7 mouse cellular contexts compared by ENCODE assay signal in genomic region chr8:105635481-105635880, GRCm38 (mm10). TPM values are rescaled to one million over a fixed set of nuclear protein-coding genes. Genes with fewer than 3 reads are reported as not detected.
A peak's percentile ranks its signal among the peaks of the same experiment; 100 is the strongest.
DNase-seq lines count a peak whose midpoint lies in the region; ATAC-seq lines count a peak whose summit lies in the region.

No protein-coding gene starts in this region.

- H3K27me3 ChIP-seq in megakaryocyte, embryonic 14.5 days (replicated peaks) = no peaks in the 10 kb centered on the region
- H3K27me3 ChIP-seq in embryonic facial prominence, embryonic 14.5 days (replicated peaks; ENCODE audit: control insufficient read depth, insufficient read depth, low read length) = no peaks in the 10 kb centered on the region
- H3K27me3 ChIP-seq in intestine, embryonic 15.5 days (replicated peaks) = no peaks in the 10 kb centered on the region
- H3K27me3 ChIP-seq in neural tube, embryonic 15.5 days (replicated peaks) = no peaks in the 10 kb centered on the region

- 4% methylated on average over 11 of the region's 11 CpGs for WGBS in embryonic facial prominence, embryonic 14.5 days
- WGBS in intestine, embryonic 15.5 days = 2% methylated on average over 11 of the region's 11 CpGs
- 3% methylated on average over 11 of the region's 11 CpGs for WGBS in neural tube, embryonic 15.5 days

- H3K4me3 ChIP-seq in megakaryocyte, embryonic 14.5 days (replicated peaks) = peak overlapping the region; percentile 96
- peak overlapping the region; percentile 91 for H3K4me3 ChIP-seq in embryonic facial prominence, embryonic 14.5 days (ENCODE audit: low read depth, low read length)
- H3K4me3 ChIP-seq in intestine, embryonic 15.5 days (replicated peaks) = peak overlapping the region; percentile 90
- peak overlapping the region; percentile 71 for H3K4me3 ChIP-seq in neural tube, embryonic 15.5 days (replicated peaks)

- no peaks in the 10 kb centered on the region for H3K9me3 ChIP-seq in megakaryocyte, embryonic 14.5 days
- H3K9me3 ChIP-seq in embryonic facial prominence, embryonic 14.5 days (ENCODE audit: control insufficient read depth, low read length) = no peaks in the 10 kb centered on the region
- H3K9me3 ChIP-seq in intestine, embryonic 15.5 days = no peaks in the 10 kb centered on the region
- H3K9me3 ChIP-seq in neural tube, embryonic 15.5 days (replicated peaks) = no peaks in the 10 kb centered on the region

- H3K9ac ChIP-seq in embryonic facial prominence, embryonic 14.5 days (ENCODE audit: low read depth, low read length) = peak overlapping the region; percentile 99
- peak overlapping the region; percentile 73 for H3K9ac ChIP-seq in intestine, embryonic 15.5 days
- peak overlapping the region; percentile 98 for H3K9ac ChIP-seq in neural tube, embryonic 15.5 days (replicated peaks)

- H3K4me2 ChIP-seq in embryonic facial prominence, embryonic 14.5 days (ENCODE audit: low read depth, low read length) = peak overlapping the region; percentile 85
- peak overlapping the region; percentile 90 for H3K4me2 ChIP-seq in intestine, embryonic 15.5 days (replicated peaks)
- peak overlapping the region; percentile 87 for H3K4me2 ChIP-seq in neural tube, embryonic 15.5 days

- DNase-seq in embryonic facial prominence, embryonic 14.5 days (ENCODE audit: low spot score) = no peak
- DNase-seq in ovary, postnatal 36 days (ENCODE audit: low spot score) = no peak

- peaks cover 5% of the 10 kb centered on the region for H3K36me3 ChIP-seq in megakaryocyte, embryonic 14.5 days (replicated peaks; ENCODE audit: low read length)
- H3K36me3 ChIP-seq in embryonic facial prominence, embryonic 14.5 days (ENCODE audit: control insufficient read depth, insufficient read depth, low read length) = peaks cover 9% of the 10 kb centered on the region; the same call in 1 of the 2 replicates
- H3K36me3 ChIP-seq in intestine, embryonic 15.5 days = no peaks in the 10 kb centered on the region
- H3K36me3 ChIP-seq in neural tube, embryonic 15.5 days = 0 out of 2 replicates have a peak, but pooled peaks cover 3% of the 10 kb centered on the region

- H3K27ac ChIP-seq in embryonic facial prominence, embryonic 14.5 days (replicated peaks; ENCODE audit: low read depth, low read length) = peak overlapping the region; percentile 99
- peak overlapping the region; percentile 84 for H3K27ac ChIP-seq in intestine, embryonic 15.5 days
- H3K27ac ChIP-seq in neural tube, embryonic 15.5 days (replicated peaks) = peak overlapping the region; percentile 79

- peaks cover 48% of the 10 kb centered on the region for H3K4me1 ChIP-seq in megakaryocyte, embryonic 14.5 days
- H3K4me1 ChIP-seq in embryonic facial prominence, embryonic 14.5 days (ENCODE audit: control insufficient read depth, insufficient read depth, low read length) = peaks cover 14% of the 10 kb centered on the region
- H3K4me1 ChIP-seq in intestine, embryonic 15.5 days (replicated peaks) = peaks cover 18% of the 10 kb centered on the region
- H3K4me1 ChIP-seq in neural tube, embryonic 15.5 days = peaks cover 33% of the 10 kb centered on the region

- ATAC-seq in megakaryocyte, adult 5-6 weeks (ENCODE audit: poor library complexity, severe bottlenecking) = no peak
- no peak for ATAC-seq in embryonic facial prominence, embryonic 14.5 days (ENCODE audit: low read depth)
- no peak for ATAC-seq in intestine, embryonic 15.5 days
- ATAC-seq in neural tube, embryonic 15.5 days (ENCODE audit: low FRiP score) = no peak
- no peak for ATAC-seq in inflammation-experienced regulatory T-cells, adult 6 months

RNA-seq across cellular contexts. Expression of gene Ctcf, which starts 0.9 kb away (rescaled TPM):
- 18.1 and 68.4 TPM in 2 replicates for polyA plus RNA-seq in megakaryocyte, embryonic 14.5 days (2012; ENCODE audit: insufficient read depth, low replicate concordance)
- 97.0 and 98.3 TPM in 2 replicates for total RNA-seq in megakaryocyte, adult 5-6 weeks (2015)
- 101 and 124 TPM in 2 replicates for total RNA-seq in megakaryocyte, adult 5-6 weeks (2017)
- polyA plus RNA-seq in embryonic facial prominence, embryonic 14.5 days (2014; fragmentation: Nextera tagmentation; extraction: Ambion mirVana) = 80.9 and 82.5 TPM in 2 replicates
- polyA plus RNA-seq in intestine, embryonic 15.5 days (2015; fragmentation: Nextera tagmentation; extraction: Ambion mirVana) = 96.4 and 106 TPM in 2 replicates
- 87.0 and 113 TPM in 2 replicates for polyA plus RNA-seq in neural tube, embryonic 15.5 days (2015; fragmentation: Nextera tagmentation; extraction: Ambion mirVana)
- 10 to 100 TPM; 52.4 to 66.1 (median 56.0) TPM for polyA plus RNA-seq in inflammation-experienced regulatory T-cells, adult 6 months (2017; shearing (Covaris generic))

RNA-seq across cellular contexts. Expression of gene Agrp, which starts 1.7 kb away (rescaled TPM):
- polyA plus RNA-seq in megakaryocyte, embryonic 14.5 days (2012; ENCODE audit: insufficient read depth, low replicate concordance) = not detected in 2 replicates
- not detected in 2 replicates for total RNA-seq in megakaryocyte, adult 5-6 weeks (2015)
- not detected in 2 replicates for total RNA-seq in megakaryocyte, adult 5-6 weeks (2017)
- 1.7 and 1.9 TPM in 2 replicates for polyA plus RNA-seq in embryonic facial prominence, embryonic 14.5 days (2014; fragmentation: Nextera tagmentation; extraction: Ambion mirVana)
- 0.57 and 0.88 TPM in 2 replicates for polyA plus RNA-seq in intestine, embryonic 15.5 days (2015; fragmentation: Nextera tagmentation; extraction: Ambion mirVana)
- 1.2 and 1.9 TPM in 2 replicates for polyA plus RNA-seq in neural tube, embryonic 15.5 days (2015; fragmentation: Nextera tagmentation; extraction: Ambion mirVana)
- 1 to 10 TPM in 2 of 3 experiments, under 1 TPM in 1; 0.74 to 2.5 (median 1.5) TPM for polyA plus RNA-seq in inflammation-experienced regulatory T-cells, adult 6 months (2017; shearing (Covaris generic))

RNA-seq across cellular contexts. Expression of gene Ripor1, which starts 30.4 kb away (rescaled TPM):
- 19.3 and 27.7 TPM in 2 replicates for polyA plus RNA-seq in megakaryocyte, embryonic 14.5 days (2012; ENCODE audit: insufficient read depth, low replicate concordance)
- total RNA-seq in megakaryocyte, adult 5-6 weeks (2015) = 13.5 and 16.9 TPM in 2 replicates
- 1.6 and 2.6 TPM in 2 replicates for total RNA-seq in megakaryocyte, adult 5-6 weeks (2017)
- 22.4 and 23.6 TPM in 2 replicates for polyA plus RNA-seq in embryonic facial prominence, embryonic 14.5 days (2014; fragmentation: Nextera tagmentation; extraction: Ambion mirVana)
- polyA plus RNA-seq in intestine, embryonic 15.5 days (2015; fragmentation: Nextera tagmentation; extraction: Ambion mirVana) = 18.4 and 18.5 TPM in 2 replicates
- 34.0 and 37.4 TPM in 2 replicates for polyA plus RNA-seq in neural tube, embryonic 15.5 days (2015; fragmentation: Nextera tagmentation; extraction: Ambion mirVana)
- 1 to 10 TPM; 6.1 to 9.3 (median 8.7) TPM for polyA plus RNA-seq in inflammation-experienced regulatory T-cells, adult 6 months (2017; shearing (Covaris generic))

RNA-seq across cellular contexts. Expression of gene Carmil2, which starts 50.6 kb away (rescaled TPM):
- 22.9 and 31.4 TPM in 2 replicates for polyA plus RNA-seq in megakaryocyte, embryonic 14.5 days (2012; ENCODE audit: insufficient read depth, low replicate concordance)
- total RNA-seq in megakaryocyte, adult 5-6 weeks (2015) = 0.67 and 1.6 TPM in 2 replicates
- total RNA-seq in megakaryocyte, adult 5-6 weeks (2017) = 0.70 and 1.3 TPM in 2 replicates
- polyA plus RNA-seq in embryonic facial prominence, embryonic 14.5 days (2014; fragmentation: Nextera tagmentation; extraction: Ambion mirVana) = 1.1 and 1.4 TPM in 2 replicates
- 1.0 and 1.1 TPM in 2 replicates for polyA plus RNA-seq in intestine, embryonic 15.5 days (2015; fragmentation: Nextera tagmentation; extraction: Ambion mirVana)
- 21.5 and 28.5 TPM in 2 replicates for polyA plus RNA-seq in neural tube, embryonic 15.5 days (2015; fragmentation: Nextera tagmentation; extraction: Ambion mirVana)
- polyA plus RNA-seq in inflammation-experienced regulatory T-cells, adult 6 months (2017; shearing (Covaris generic)) = 1 to 10 TPM; 4.6 to 6.8 (median 6.6) TPM
